Mouse (Mus musculus) midbrain, embryonic 13.5 days (tissue): ENCODE measurements at regions not wholly inside any gene's neighbourhood (a gene's known extent, or its start where the extent isn't known, plus 50 kb on each side); places are given as distances from the start of the nearest gene placed in this dataset.

Experiments
- ATAC-seq: fragments of 200-750 bp; cut with Nextera tagmentation; 2 replicates; pipeline ENCODE4 v1.8.0; 2017; ENCODE audit warnings: mild to moderate bottlenecking, moderate TSS enrichment, moderate library complexity
- H3K27ac ChIP-seq: fragments of 300-500 bp; sonication (generic); 2 replicates; pipeline ENCODE4 v1.5.1; 2015; ENCODE audit warnings: inconsistent platforms, mild to moderate bottlenecking, moderate library complexity
- H3K27me3 ChIP-seq: fragments of 300-500 bp; sonication (generic); 2 replicates; pipeline ENCODE4 v1.6.1; 2015; ENCODE audit warnings: mild to moderate bottlenecking, inconsistent platforms
- H3K36me3 ChIP-seq: fragments of 300-500 bp; sonication (generic); 2 replicates; pipeline ENCODE4 v1.6.1; 2015; ENCODE audit warnings: mild to moderate bottlenecking, inconsistent platforms
- H3K4me1 ChIP-seq: fragments of 300-500 bp; sonication (generic); replicated peaks from 2 replicates; pipeline ENCODE4 v1.6.1; 2015; ENCODE audit warnings: inconsistent platforms
- H3K4me2 ChIP-seq: fragments of 300-500 bp; sonication (generic); replicated peaks from 2 replicates; pipeline ENCODE4 v1.6.1; 2015; ENCODE audit warnings: moderate library complexity, mild to moderate bottlenecking, inconsistent platforms
- H3K4me3 ChIP-seq: fragments of 300-500 bp; sonication (generic); replicated peaks from 2 replicates; pipeline ENCODE4 v1.5.1; 2015; ENCODE audit warnings: mild to moderate bottlenecking, inconsistent platforms
- H3K9ac ChIP-seq: fragments of 300-500 bp; sonication (generic); replicated peaks from 2 replicates; pipeline ENCODE4 v1.6.1; 2015; ENCODE audit warnings: mild to moderate bottlenecking, inconsistent platforms
- H3K9me3 ChIP-seq: fragments of 300-500 bp; sonication (generic); 2 replicates; pipeline ENCODE4 v1.6.1; 2016; ENCODE audit warnings: mild to moderate bottlenecking, inconsistent platforms
- WGBS: fragments of 180-500 bp; shearing (Covaris S2); methylation state at CpG from one replicate; pipeline ENCODE4 v1.1.7; 2015; 5-methylcytosine and 5-hydroxymethylcytosine counted together

- H3K4me1 ChIP-seq = no peaks in the 10 kb centered on the region
- WGBS = 84% methylated on average over 8 of the region's 8 CpGs
- ATAC-seq = no peak
These were observed 143.0 kb upstream of the Gmds start for GRCm38 (mm10) chr13:32481444-32482058.

GRCm38 (mm10) chr13:32480029-32480428 is 141.5 kb upstream of the Gmds start:
- Histone ChIP-seq H3K9ac (no peak overlapping the region), H3K27ac (no peak overlapping the region)

More at GRCm38 (mm10) chr13:32481444-32482058, 143.0 kb upstream of the Gmds start:
- H3K27me3 ChIP-seq = no peaks in the 10 kb centered on the region
- H3K27ac ChIP-seq = no peak overlapping the region
- H3K4me3 ChIP-seq = no peak overlapping the region
- no peak overlapping the region for H3K9ac ChIP-seq
- no peak overlapping the region for H3K4me2 ChIP-seq
- H3K36me3 ChIP-seq = no peaks in the 10 kb centered on the region
- no peaks in the 10 kb centered on the region for H3K9me3 ChIP-seq

GRCm38 (mm10) chr13:32479118-32479818 is 140.7 kb upstream of the Gmds start:
- no peak overlapping the region for H3K4me3 ChIP-seq
- H3K27ac ChIP-seq = no peak overlapping the region
- WGBS = 89% methylated on average over 8 of the region's 8 CpGs
- no peak overlapping the region for H3K9ac ChIP-seq
- peaks cover 1% of the 10 kb centered on the region; the same call in 1 of the 2 replicates for H3K4me1 ChIP-seq
- H3K27me3 ChIP-seq = no peaks in the 10 kb centered on the region
- H3K9me3 ChIP-seq = no peaks in the 10 kb centered on the region
- no peak for ATAC-seq
- H3K36me3 ChIP-seq = no peaks in the 10 kb centered on the region
- H3K4me2 ChIP-seq = no peak overlapping the region

More at GRCm38 (mm10) chr13:32480029-32480428, 141.5 kb upstream of the Gmds start:
- Histone ChIP-seq H3K9me3 (no peaks in the 10 kb centered on the region), H3K4me1 (no peaks in the 10 kb centered on the region), H3K36me3 (no peaks in the 10 kb centered on the region), H3K4me3 (no peak overlapping the region), H3K4me2 (no peak overlapping the region), H3K27me3 (no peaks in the 10 kb centered on the region)
- WGBS = 43% methylated on average over 4 of the region's 4 CpGs
- ATAC-seq = no peak

GRCm38 (mm10) chr13:32465787-32466186 is 127.2 kb upstream of the Gmds start:
- 13% methylated on average over 5 of the region's 5 CpGs for WGBS
- Histone ChIP-seq H3K27ac (no peak overlapping the region), H3K4me3 (no peak overlapping the region), H3K36me3 (no peaks in the 10 kb centered on the region), H3K4me2 (no peak overlapping the region), H3K27me3 (no peaks in the 10 kb centered on the region), H3K9me3 (no peaks in the 10 kb centered on the region), H3K4me1 (no peaks in the 10 kb centered on the region), H3K9ac (no peak overlapping the region)
- ATAC-seq = no peak

- Histone ChIP-seq H3K36me3 (no peaks in the 10 kb centered on the region), H3K4me2 (no peak overlapping the region), H3K4me1 (no peaks in the 10 kb centered on the region), H3K27ac (no peak overlapping the region), H3K4me3 (no peak overlapping the region), H3K9me3 (no peaks in the 10 kb centered on the region), H3K9ac (no peak overlapping the region), H3K27me3 (no peaks in the 10 kb centered on the region)
- WGBS = 88% methylated on average over 6 of the region's 6 CpGs
- no peak for ATAC-seq
These were observed 126.6 kb upstream of the Gmds start for GRCm38 (mm10) chr13:32465041-32465682.

GRCm38 (mm10) chr13:32454419-32455146 is 116.0 kb upstream of the Gmds start:
- Histone ChIP-seq H3K27me3 (no peaks in the 10 kb centered on the region), H3K4me2 (no peak overlapping the region), H3K9ac (no peak overlapping the region), H3K4me3 (no peak overlapping the region), H3K36me3 (no peaks in the 10 kb centered on the region), H3K9me3 (no peaks in the 10 kb centered on the region), H3K27ac (no peak overlapping the region), H3K4me1 (no peaks in the 10 kb centered on the region)
- WGBS = 81% methylated on average over 11 of the region's 11 CpGs
- no peak for ATAC-seq

GRCm38 (mm10) chr13:32449710-32450417 is 111.3 kb upstream of the Gmds start:
- Histone ChIP-seq H3K4me2 (no peak overlapping the region), H3K9me3 (no peaks in the 10 kb centered on the region), H3K4me3 (no peak overlapping the region), H3K4me1 (no peaks in the 10 kb centered on the region), H3K27me3 (no peaks in the 10 kb centered on the region), H3K9ac (no peak overlapping the region), H3K27ac (no peak overlapping the region), H3K36me3 (no peaks in the 10 kb centered on the region)
- ATAC-seq = no peak
- 75% methylated on average over 8 of the region's 8 CpGs for WGBS

GRCm38 (mm10) chr13:32444531-32444930 is 106.0 kb upstream of the Gmds start:
- no peak overlapping the region for H3K9ac ChIP-seq
- H3K27me3 ChIP-seq = no peaks in the 10 kb centered on the region
- 67% methylated on average over 3 of the region's 3 CpGs for WGBS
- no peaks in the 10 kb centered on the region for H3K4me1 ChIP-seq
- H3K4me3 ChIP-seq = no peak overlapping the region
- H3K4me2 ChIP-seq = no peak overlapping the region
- H3K27ac ChIP-seq = no peak overlapping the region
- no peaks in the 10 kb centered on the region for H3K36me3 ChIP-seq
- no peak for ATAC-seq
- H3K9me3 ChIP-seq = no peaks in the 10 kb centered on the region

GRCm38 (mm10) chr13:32442025-32442424 is 103.5 kb upstream of the Gmds start:
- no peak overlapping the region for H3K4me2 ChIP-seq
- H3K9me3 ChIP-seq = no peaks in the 10 kb centered on the region
- H3K36me3 ChIP-seq = no peaks in the 10 kb centered on the region
- WGBS = 85% methylated on average over 13 of the region's 13 CpGs
- H3K9ac ChIP-seq = no peak overlapping the region
- no peaks in the 10 kb centered on the region for H3K27me3 ChIP-seq
- no peak for ATAC-seq
- H3K27ac ChIP-seq = no peak overlapping the region
- H3K4me1 ChIP-seq = no peaks in the 10 kb centered on the region
- H3K4me3 ChIP-seq = no peak overlapping the region

- WGBS = 83% methylated on average over 5 of the region's 5 CpGs
- Histone ChIP-seq H3K9ac (no peak overlapping the region), H3K4me2 (no peak overlapping the region), H3K27me3 (no peaks in the 10 kb centered on the region), H3K27ac (no peak overlapping the region), H3K36me3 (no peaks in the 10 kb centered on the region), H3K4me1 (no peaks in the 10 kb centered on the region), H3K4me3 (no peak overlapping the region), H3K9me3 (no peaks in the 10 kb centered on the region)
- no peak for ATAC-seq
These were observed 96.6 kb upstream of the Gmds start for GRCm38 (mm10) chr13:32435136-32435535.

- no peaks in the 10 kb centered on the region for H3K9me3 ChIP-seq
- H3K27ac ChIP-seq = no peak overlapping the region
- H3K4me1 ChIP-seq = no peaks in the 10 kb centered on the region
- 59% methylated on average over 3 of the region's 3 CpGs for WGBS
- no peak overlapping the region for H3K4me3 ChIP-seq
- H3K27me3 ChIP-seq = no peaks in the 10 kb centered on the region
- ATAC-seq = no peak
- H3K4me2 ChIP-seq = no peak overlapping the region
- H3K36me3 ChIP-seq = no peaks in the 10 kb centered on the region
- H3K9ac ChIP-seq = no peak overlapping the region
These were observed 89.9 kb upstream of the Gmds start for GRCm38 (mm10) chr13:32428482-32428881.
